Mouse (Mus musculus): Measurements from ENCODE around the gene Arap1.

- TF ChIP-seq CTCF (IDR thresholded peaks at IDR 0.05; ENCODE audit: extremely low read depth, insufficient read depth, insufficient read length, insufficient replicate concordance) (no peak), POLR2A (IDR thresholded peaks at IDR 0.05; ENCODE audit: low read depth, low read length) (no peak)
Observed at GRCm38 (mm10) chr7:101323141-101323594, 24.7 kb upstream of the Arap1 start.
